Mouse (Mus musculus) hematopoietic stem cell, adult 5-6 weeks (primary cell): ENCODE measurements around the gene Aup1. TPM values are rescaled to one million over a fixed set of nuclear protein-coding genes. Genes with fewer than 3 reads are reported as not detected.
A peak's percentile ranks its signal among the peaks of the same experiment; 100 is the strongest.

Experiments used
- ATAC-seq, 2 experiments: fragments of 125-278 bp in 1 of 2; replicated peaks in 1 of 2; 2 replicates each; pipeline ENCODE4 v1.8.0; 2016 to 2017; ENCODE audit warnings: inconsistent platforms in 2 of 2, mild to moderate bottlenecking in 2 of 2, moderate number of reproducible peaks in 2 of 2, low read depth in 1 of 2, moderate TSS enrichment in 1 of 2; ENCODE audit not compliant: low FRiP score in 2 of 2, poor library complexity in 2 of 2, severe bottlenecking in 2 of 2, insufficient read depth in 1 of 2, low TSS enrichment in 1 of 2
- total RNA-seq: library from RNA; stranded (forward); fragments of 172-1452, 232-1000 nt; gene quantifications from 2 replicates; pipeline ENCODE4 v1.2.3, GENCODE M21; 2017

Gene Aup1
- total RNA-seq, 1 experiment from 2014 or later = 124 TPM

- ATAC-seq = no peak
Observed at GRCm38 (mm10) chr6:83083497-83083896, 29.2 kb downstream of the Aup1 start.

GRCm38 (mm10) chr6:83084477-83084876 lies 30.2 kb downstream of the Aup1 start:
- no peak for ATAC-seq

- ATAC-seq = peak; percentile 37 to 51; a peak in 3 of 4 replicates
Observed at GRCm38 (mm10) chr6:83086121-83087035, 32.1 kb downstream of the Aup1 start, which contains the start of gene Lbx2. TSS of gene Lbx2 (plus strand) at chr6:83086367.

- ATAC-seq = no peak; a peak in 1 of 4 replicates
Observed at GRCm38 (mm10) chr6:83087205-83087925, 33.0 kb downstream of the Aup1 start.

- no peak for ATAC-seq
Observed at GRCm38 (mm10) chr6:83087926-83088260, 33.6 kb downstream of the Aup1 start.

- ATAC-seq = peak in 1 of 2 experiments; percentile 37; a peak in 1 of 4 replicates
Observed at GRCm38 (mm10) chr6:83092416-83093127, 38.3 kb downstream of the Aup1 start.

- no peak for ATAC-seq
Observed at GRCm38 (mm10) chr6:83095968-83096367, 41.6 kb downstream of the Aup1 start.

- no peak for ATAC-seq
Observed at GRCm38 (mm10) chr6:83098411-83098810, 44.1 kb downstream of the Aup1 start.

- ATAC-seq = peak; percentile 85 to 87
Observed at GRCm38 (mm10) chr6:83101316-83101687, 47.0 kb downstream of the Aup1 start, which contains the start of the genes Ccdc142 and Gm42688. TSS of gene Ccdc142 (plus strand) at chr6:83101601. TSS of gene Gm42688 (plus strand) at chr6:83101617.

GRCm38 (mm10) chr6:83101688-83102556 lies 47.6 kb downstream of the Aup1 start:
- peak; percentile 66 to 75 for ATAC-seq

GRCm38 (mm10) chr6:83103130-83103650 lies 48.9 kb downstream of the Aup1 start:
- no peak for ATAC-seq

GRCm38 (mm10) chr6:83104158-83104557 lies 49.8 kb downstream of the Aup1 start:
- no peak for ATAC-seq

Other genes with a start within 250 kb of the Aup1 start
- gene Sema4f, start 114.8 kb upstream of the Aup1 start, total RNA-seq = 0.13 and 0.55 TPM in 2 replicates
- gene M1ap, start 107.6 kb upstream of the Aup1 start, total RNA-seq = 1.2 and 2.6 TPM in 2 replicates
- 22.9 and 39.6 TPM in 2 replicates for gene Dok1, start 21.1 kb upstream of the Aup1 start, total RNA-seq
- 1.3 and 2.2 TPM in 2 replicates for gene Loxl3, start 20.3 kb upstream of the Aup1 start, total RNA-seq
- 42.7 and 43.3 TPM in 2 replicates for gene Htra2, start 752 bp downstream of the Aup1 start, total RNA-seq
- gene Dqx1, start 3.3 kb downstream of the Aup1 start, total RNA-seq = 0.13 and 0.25 TPM in 2 replicates
- not detected in 2 replicates for gene Tlx2, start 15.8 kb downstream of the Aup1 start, total RNA-seq
- gene Pcgf1, start 23.3 kb downstream of the Aup1 start, total RNA-seq = 24.2 and 24.6 TPM in 2 replicates
- 1.5 TPM in 1 of 2 replicates, not detected in the other for gene Lbx2, start 31.8 kb downstream of the Aup1 start, total RNA-seq
- gene Ccdc142, start 47.1 kb downstream of the Aup1 start, total RNA-seq = 0.45 and 2.3 TPM in 2 replicates
- 2.4 and 4.1 TPM in 2 replicates for gene Gm42688, start 47.1 kb downstream of the Aup1 start, total RNA-seq
- gene Mrpl53, start 54.5 kb downstream of the Aup1 start, total RNA-seq = 8.4 and 19.3 TPM in 2 replicates
- gene Mogs, start 61.0 kb downstream of the Aup1 start, total RNA-seq = 57.8 and 60.4 TPM in 2 replicates
- gene Wbp1, start 67.0 kb downstream of the Aup1 start, total RNA-seq = 148 and 226 TPM in 2 replicates
- 31.1 and 42.3 TPM in 2 replicates for gene Ino80b, start 70.9 kb downstream of the Aup1 start, total RNA-seq
- 7.1 and 12.4 TPM in 2 replicates for gene Rtkn, start 80.9 kb downstream of the Aup1 start, total RNA-seq
- gene Wdr54, start 101.9 kb downstream of the Aup1 start, total RNA-seq = 0.20 and 0.31 TPM in 2 replicates
- 0.35 TPM in 1 of 2 replicates, not detected in the other for gene 1700003E16Rik, start 101.9 kb downstream of the Aup1 start, total RNA-seq
- gene Dctn1, start 111.4 kb downstream of the Aup1 start, total RNA-seq = 50.5 and 70.9 TPM in 2 replicates
- gene Slc4a5, start 165.3 kb downstream of the Aup1 start, total RNA-seq = not detected in 2 replicates